Mouse (Mus musculus): ENCODE results near the gene Wdhd1.

Gene Wdhd1

DNA sequence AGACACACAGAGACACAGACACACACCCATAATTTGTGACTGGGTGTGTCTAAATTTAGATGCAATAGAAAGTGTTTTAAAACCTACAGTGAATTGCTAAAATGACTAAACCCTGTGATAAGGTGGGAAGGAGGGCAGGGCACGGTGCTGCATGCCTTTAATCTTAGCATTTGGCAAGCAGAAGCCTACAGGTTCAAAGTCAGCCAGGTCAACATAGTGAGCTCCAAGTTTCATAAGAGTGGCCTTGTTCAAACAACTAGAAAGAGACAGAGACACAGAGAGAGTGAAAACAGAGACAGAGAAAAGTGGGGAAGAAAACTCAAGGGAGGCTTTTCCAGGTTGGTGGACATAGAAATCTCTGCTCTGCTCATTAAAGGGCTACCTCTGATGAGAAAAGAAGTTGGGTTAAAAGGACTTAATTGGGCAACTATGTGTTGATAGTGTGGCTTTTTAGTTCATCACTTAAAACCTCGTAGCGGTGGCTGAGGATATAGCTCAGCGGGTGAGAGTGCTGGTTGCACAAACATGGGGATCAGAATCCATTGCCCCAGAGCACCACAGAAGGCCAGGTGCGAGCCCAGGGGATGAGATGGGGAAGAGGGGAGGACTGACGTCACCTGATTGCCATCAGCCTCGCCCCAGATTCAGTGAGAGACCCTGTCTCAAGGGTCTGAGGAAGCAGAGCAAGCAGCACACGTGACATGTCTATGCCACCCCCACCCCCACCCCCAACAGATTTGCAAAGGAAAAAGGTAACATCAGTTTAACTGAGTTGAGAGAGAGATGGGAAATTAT is 56.2 kb downstream of the Wdhd1 start:
- DNase-seq: no peak

DNA sequence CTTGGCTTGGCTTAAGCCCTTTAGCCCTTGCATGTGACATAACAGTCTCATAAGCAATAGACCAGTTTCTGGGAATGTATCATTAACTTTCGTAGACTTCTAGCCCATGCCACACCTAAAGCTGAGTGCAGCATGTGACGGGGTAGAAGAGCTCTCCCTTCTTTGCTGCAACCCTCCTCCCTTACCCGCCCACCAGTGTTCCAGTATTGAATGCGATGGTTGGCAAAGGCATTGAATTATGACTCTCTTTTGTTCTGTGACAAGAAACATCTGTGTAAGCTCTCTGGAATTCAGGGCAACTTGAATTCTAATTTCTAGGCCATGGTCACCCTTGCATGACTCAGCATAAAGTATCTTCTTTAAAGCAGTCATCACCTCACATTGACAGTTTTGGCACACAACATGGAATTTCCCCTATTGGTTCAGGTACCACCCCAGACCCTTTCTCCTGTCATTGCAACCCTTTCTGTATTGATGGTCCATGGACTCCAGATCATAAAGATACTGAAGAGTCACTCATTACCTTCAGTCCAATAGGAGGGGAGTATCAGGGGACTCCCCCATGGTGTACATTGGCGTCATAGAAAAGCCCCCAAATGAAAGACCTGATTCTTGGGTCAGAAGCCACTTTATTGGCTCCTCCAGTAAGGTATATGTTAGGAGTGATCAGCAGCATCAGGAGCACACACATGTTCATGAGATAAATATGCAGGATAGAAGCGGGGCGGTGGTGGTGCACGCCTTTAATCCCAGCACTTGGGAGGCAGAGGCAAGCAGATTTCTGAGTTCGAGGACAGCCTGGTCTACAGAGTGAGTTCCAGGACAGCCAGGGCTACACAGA is 57.7 kb downstream of the Wdhd1 start:
- no peak for DNase-seq

DNA sequence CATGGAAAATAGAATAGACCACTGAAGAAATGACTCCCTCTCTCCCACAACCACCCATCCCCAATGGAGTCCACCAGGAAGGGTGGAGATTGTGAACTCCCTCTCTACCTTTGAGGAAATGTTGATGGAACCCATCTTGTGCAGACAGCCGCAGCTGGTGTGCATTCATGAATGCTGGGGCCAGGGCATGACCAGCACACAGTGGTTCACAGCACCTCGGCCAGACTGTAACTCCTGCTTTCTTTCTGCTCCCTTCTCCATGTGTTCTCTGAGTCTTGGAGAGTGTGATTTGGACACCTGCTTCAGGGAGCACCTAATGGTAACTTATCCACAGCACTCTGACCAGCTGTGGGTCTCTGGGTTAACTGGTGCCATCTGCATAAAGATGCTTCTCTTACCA is 60.1 kb downstream of the Wdhd1 start:
- no peak for DNase-seq

DNA sequence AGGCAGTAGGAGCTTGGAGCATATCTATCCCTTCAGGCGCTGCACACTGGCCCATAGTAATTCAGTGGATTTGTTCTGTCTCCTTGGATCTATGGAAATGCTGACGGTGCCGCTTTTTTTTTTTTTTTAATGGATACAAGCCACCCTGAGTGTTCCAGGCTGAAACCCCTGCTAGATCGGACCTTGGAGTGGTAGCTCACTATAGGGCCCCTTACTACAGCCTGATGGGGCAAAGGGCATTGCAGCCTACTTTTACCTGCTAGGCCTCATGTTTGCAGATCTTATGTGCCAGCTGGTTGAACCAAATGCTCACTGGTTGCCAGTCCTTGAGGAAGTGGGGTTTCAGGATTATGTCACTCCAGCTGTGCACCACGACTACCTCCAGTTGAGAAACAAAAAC is 62.3 kb downstream of the Wdhd1 start:
- no peak for DNase-seq

DNA sequence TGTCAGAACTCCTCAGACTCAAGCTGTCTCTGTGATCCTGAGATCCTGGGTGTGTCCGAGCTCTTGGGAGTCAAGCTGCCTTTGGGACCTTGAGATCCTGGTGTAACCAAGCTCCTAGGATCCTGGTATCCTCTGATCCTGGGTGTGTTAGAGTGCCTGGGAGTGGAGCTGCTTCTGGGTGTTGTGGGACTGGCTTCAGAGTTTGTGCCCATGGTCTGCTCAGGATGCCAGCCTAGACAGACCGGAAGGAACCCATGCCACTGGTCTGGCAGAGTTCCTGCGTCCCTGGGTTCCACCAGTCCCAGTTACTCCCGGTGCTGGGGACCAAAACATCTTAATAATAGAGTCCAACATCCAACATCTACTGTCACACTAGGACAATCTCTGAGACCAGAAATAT is 63.4 kb downstream of the Wdhd1 start:
- DNase-seq: no peak

DNA sequence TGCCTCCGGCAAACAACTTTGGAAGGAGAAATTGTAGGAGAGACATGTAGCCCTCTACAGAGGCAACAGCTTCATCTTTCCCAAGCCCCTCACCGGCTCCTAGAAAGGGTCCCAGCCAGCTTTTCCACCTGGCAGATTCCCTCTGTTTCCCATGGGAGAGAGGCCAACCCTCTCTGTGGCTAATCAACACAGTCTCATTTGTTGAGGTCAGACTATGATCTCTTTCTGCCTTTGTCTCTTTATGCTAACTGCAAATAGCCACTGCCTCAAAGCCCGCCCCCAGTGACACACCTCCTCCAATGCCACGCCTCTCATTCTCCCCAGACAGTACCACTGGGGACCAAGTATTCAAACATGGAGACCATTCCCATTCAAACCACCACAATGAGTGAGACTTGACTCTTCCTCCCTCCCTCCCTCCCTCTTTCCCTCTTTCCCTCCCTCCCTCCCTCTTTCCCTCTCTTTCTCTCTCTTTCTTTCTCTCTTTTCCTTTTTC is 66.9 kb downstream of the Wdhd1 start:
- no peak for DNase-seq

DNA sequence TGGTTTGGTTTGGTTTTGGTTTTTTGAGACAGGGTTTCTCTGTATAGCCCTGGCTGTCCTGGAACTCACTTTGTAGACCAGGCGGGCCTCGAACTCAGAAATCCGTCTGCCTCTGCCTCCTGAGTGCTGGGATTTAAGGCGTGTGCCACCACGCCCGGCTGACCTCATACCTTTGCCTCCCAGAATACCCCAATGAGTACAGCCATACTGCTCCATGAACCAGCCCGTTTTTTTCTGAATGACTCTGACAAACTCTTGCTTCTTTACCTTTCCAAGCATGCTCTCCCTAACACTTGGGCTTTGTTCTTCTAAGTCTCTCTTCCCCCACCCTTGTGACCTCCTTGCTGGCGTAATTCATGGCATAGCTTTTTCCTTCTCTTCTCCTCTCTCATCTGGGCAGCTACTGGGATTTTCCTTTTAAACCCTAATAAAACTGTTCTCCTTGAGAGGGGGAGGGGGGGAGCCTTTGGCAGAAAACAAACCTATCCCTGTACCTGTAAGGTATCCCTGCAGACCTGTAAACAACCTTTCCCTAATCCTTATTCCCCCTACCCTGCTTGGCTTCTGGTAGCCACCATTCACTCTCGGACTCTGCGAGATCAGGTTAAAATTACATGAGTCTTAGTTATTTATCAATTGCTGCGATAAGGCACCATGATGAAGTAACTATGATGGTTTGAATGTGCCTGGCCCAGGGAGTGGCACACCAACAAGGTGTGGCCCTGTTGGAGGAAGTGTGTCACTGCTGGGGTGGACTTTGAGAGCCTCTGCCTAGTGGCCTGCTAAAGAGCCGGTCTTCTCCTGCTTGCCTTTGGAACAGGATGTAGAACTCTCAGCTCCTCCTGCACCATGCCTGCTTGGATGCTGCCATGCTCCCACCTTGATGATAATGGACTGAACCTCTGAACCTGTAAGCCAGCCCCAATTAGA is 67.8 kb downstream of the Wdhd1 start:
- no peak for DNase-seq

DNA sequence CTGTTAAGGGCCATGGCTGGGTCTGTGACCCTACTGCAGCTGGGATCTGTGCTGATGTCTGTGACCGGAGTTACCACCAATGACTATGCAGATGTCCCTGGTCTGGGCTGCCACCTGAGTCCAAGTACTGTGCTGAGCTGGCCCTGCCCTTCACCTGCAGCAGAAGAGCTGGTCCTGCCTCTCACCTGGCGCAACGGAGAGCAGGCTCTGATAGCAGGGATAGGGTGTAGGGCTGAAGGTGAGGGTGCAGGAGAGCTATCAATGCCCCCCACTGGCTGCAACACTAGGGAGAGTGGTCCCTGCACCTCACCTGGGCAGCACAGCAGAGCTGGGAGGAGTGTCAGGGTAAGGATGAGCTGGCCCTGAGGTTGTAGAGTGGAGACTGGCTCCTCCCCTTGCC is 70.1 kb downstream of the Wdhd1 start:
- DNase-seq: no peak

DNA sequence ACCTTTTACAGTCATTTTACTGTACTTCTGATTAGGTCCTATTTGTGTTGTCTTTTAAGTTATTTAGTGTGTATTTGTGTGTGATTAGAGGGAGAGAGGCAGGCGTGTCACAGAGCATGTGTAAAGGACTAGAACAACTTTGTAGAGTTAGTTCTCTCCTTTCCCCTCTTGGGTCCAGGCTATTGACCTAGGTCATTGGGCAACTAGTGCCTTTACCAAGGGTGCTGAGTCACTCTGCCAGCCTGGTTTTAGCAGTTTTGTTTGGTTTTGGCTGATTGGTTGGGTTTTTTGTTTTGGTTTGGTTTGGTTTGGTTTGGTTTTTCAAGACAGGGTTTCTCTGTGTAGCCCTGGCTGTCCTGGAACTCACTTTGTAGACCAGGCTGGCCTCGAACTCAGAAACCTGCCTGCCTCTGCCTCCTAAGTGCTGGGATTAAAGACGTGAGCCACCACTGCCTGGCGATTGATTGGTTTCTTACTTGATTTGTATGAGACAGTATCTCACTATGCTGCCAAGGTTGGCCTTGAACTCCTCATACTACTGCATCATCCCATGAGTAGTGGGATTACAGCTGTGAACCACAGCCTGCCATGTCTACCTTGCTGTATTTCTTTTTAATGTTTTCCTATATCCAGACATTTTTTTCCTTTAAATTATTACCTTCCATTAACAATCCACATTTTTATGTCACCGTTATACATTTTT is 71.2 kb downstream of the Wdhd1 start:
- DNase-seq: no peak

DNA sequence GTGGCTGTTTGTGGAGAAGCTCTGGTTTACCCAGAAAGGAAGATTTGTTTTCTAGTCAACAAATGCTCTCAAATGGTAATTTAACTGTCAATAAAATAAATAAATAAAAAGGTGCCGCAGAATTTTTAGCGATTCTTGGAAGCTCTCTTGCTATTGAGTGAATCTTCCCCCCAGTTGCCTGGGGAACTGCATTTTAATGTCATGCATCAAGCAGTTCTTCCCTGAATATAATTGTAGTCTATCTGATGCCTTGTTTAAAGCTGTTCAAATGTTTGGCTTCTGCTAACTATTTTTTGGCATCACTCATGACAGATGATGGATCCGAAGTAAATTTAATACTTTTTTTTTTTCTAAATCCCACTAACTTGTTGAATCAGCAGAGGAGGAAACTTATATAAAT is 79.3 kb downstream of the Wdhd1 start:
- no peak for DNase-seq

DNA sequence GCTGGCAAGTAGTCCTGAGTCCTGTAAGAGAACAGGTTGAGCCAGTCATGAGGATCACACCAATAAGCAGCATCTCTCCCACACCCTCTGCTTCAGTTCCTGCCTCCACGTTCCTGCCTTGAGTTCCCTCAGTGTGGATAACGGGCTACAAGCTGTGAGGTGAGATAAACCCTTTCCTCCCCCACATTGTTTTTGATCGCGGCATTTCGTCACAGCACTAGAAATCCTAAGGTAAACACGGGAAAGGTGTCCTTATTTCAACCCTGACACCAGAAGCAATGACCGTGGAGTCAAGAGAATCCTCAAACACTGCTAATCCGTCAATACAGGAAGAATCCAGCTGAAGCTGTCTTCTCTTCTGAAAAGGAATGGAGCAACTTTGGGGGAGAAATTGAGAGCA is 79.9 kb downstream of the Wdhd1 start:
- DNase-seq: no peak

DNA sequence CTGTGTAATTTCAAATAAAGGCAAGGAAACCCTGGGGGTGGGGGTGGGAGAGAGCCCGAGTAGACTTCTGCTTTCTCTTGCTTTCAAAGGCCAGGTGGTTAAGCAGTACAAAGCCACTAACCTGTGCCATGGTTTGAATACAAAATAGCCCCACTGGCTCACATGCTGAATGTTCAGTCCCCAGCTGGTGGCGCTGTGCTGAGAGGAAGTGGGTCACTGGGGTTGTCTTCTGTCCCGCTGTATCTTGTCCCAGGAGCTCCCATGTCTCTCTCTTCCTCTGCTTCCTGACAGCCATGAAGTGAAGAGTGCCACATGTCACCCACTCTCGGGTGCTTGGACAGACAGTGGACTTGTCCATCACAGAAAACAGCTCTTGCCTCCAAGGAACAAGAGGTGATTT is 82.6 kb downstream of the Wdhd1 start:
- no peak for DNase-seq

DNA sequence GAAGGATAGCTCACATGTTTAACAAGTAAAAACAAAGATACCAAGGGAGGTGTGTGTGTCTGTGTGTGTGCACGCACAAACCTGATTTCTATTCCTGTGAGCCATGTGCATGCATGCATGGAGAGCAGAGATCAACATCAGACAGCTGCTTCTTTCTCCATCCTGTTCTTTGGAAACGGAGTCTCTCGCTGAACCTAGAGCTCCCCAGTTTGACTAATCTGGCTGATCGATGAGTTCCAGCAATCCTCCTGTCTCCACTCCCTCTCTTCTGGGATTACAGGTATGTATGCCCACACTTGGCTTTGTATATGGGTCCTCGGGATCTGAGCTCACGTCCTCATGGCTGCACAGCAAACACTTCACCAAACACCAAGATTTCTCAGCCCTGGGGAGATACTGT is 83.2 kb downstream of the Wdhd1 start:
- no peak for DNase-seq

DNA sequence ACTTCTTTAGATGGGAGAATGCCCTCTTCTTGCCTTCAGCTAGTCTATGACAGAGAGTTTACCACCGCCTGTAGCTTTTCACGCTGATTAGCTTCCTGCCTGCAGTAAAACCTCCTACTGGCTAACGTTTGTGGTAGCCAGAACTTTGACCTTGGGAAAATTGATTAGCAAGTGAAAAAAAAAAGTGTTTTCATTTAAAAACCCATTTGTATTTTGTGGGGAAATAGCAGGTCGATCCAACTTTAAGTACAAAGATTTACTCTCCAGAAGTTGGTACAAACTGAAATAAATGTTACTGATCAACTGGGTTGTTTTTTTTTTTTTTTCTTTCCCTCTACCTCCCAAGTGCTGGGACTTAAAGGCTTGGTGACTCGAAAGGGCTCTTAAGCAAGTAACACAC is 84.8 kb downstream of the Wdhd1 start:
- DNase-seq: no peak
